In genomic region chr2:93051873-93052272, GRCm38 (mm10) we compare ENCODE assay signal across 18 mouse cellular contexts. TPM values are rescaled to one million over a fixed set of nuclear protein-coding genes. Genes with fewer than 3 reads are reported as not detected.
A peak's percentile ranks its signal among the peaks of the same experiment; 100 is the strongest.
DNase-seq lines count a peak whose midpoint lies in the region; ATAC-seq and TF ChIP-seq lines count a peak whose summit lies in the region.
"Had no signal": no experiment of that assay in that cellular context is flagged by ENCODE, and none has a peak within 500 bp of the region (broad histone marks: within the 10 kb centered on the region; RNA-seq: fewer than 3 reads in every experiment).

No protein-coding gene starts in this region.

- no peak for DNase-seq in forebrain, postnatal 0 days
- no peak for DNase-seq in kidney, postnatal 0 days (ENCODE audit: low spot score)
- DNase-seq in kidney, postnatal 36 days: no peak
- DNase-seq in lung, postnatal 36 days: peak; percentile 47
- DNase-seq in lung, postnatal 25 days (ENCODE audit: low spot score): no peak
- no peak for DNase-seq in cerebellum, adult 9-10 months
- DNase-seq: cerebellum, postnatal 10 days; kidney, postnatal 14 days; thymus, postnatal 36 days had no signal

- WGBS in forebrain, postnatal 0 days: 24% methylated on average over 1 of the region's 1 CpGs
- WGBS in forebrain, embryonic 15.5 days: 20% methylated on average over 1 of the region's 1 CpGs
- 19% methylated on average over 1 of the region's 1 CpGs for WGBS in kidney, postnatal 0 days

- no peak overlapping the region for H3K27ac ChIP-seq in forebrain, postnatal 0 days (ENCODE audit: low read depth, low read length)
- H3K27ac ChIP-seq in forebrain, embryonic 15.5 days (replicated peaks): no peak overlapping the region
- H3K27ac ChIP-seq in kidney, postnatal 0 days: no peak overlapping the region
- H3K27ac ChIP-seq: forebrain, embryonic 12.5 days; heart, embryonic 15.5 days; lung, embryonic 15.5 days; midbrain, embryonic 10.5 days; neural tube, embryonic 15.5 days had no signal

- no peaks in the 10 kb centered on the region for H3K27me3 ChIP-seq in forebrain, postnatal 0 days (ENCODE audit: insufficient read depth, low read length)
- no peaks in the 10 kb centered on the region for H3K27me3 ChIP-seq in forebrain, embryonic 15.5 days
- H3K27me3 ChIP-seq in kidney, postnatal 0 days (ENCODE audit: insufficient read depth, low read length): no peaks in the 10 kb centered on the region
- H3K27me3 ChIP-seq: heart, embryonic 15.5 days; lung, embryonic 15.5 days; neural tube, embryonic 15.5 days had no signal

- no peak overlapping the region for H3K9ac ChIP-seq in forebrain, postnatal 0 days
- H3K9ac ChIP-seq in forebrain, embryonic 15.5 days (replicated peaks): no peak overlapping the region
- H3K9ac ChIP-seq in kidney, postnatal 0 days (ENCODE audit: low read depth, low read length): no peak overlapping the region
- H3K9ac ChIP-seq: forebrain, embryonic 12.5 days; heart, embryonic 15.5 days; lung, embryonic 15.5 days; neural tube, embryonic 15.5 days had no signal

- H3K4me2 ChIP-seq in forebrain, postnatal 0 days (ENCODE audit: low read depth): no peak overlapping the region
- H3K4me2 ChIP-seq in forebrain, embryonic 15.5 days (replicated peaks): no peak overlapping the region
- H3K4me2 ChIP-seq in kidney, postnatal 0 days (ENCODE audit: low read length): no peak overlapping the region
- H3K4me2 ChIP-seq: forebrain, embryonic 12.5 days; heart, embryonic 15.5 days; lung, embryonic 15.5 days; neural tube, embryonic 15.5 days had no signal

- peak; percentile 28; the same call in 1 of the 2 replicates for TF ChIP-seq CTCF in forebrain, postnatal 0 days (IDR thresholded peaks at IDR 0.05; ENCODE audit: low read depth)
- TF ChIP-seq CTCF in kidney, postnatal 0 days (IDR thresholded peaks at IDR 0.05; ENCODE audit: low read depth): peak; percentile 58

- H3K36me3 ChIP-seq in forebrain, postnatal 0 days (ENCODE audit: insufficient read depth): no peaks in the 10 kb centered on the region
- no peaks in the 10 kb centered on the region for H3K36me3 ChIP-seq in forebrain, embryonic 15.5 days
- no peaks in the 10 kb centered on the region for H3K36me3 ChIP-seq in kidney, postnatal 0 days (ENCODE audit: insufficient read depth, low read length)
- H3K36me3 ChIP-seq: forebrain, embryonic 12.5 days; heart, embryonic 15.5 days; lung, embryonic 15.5 days; midbrain, embryonic 10.5 days; neural tube, embryonic 15.5 days had no signal

- no peak for ATAC-seq in forebrain, postnatal 0 days
- no peak for ATAC-seq in forebrain, embryonic 15.5 days (replicated peaks)
- ATAC-seq in kidney, postnatal 0 days (replicated peaks; ENCODE audit: low FRiP score, low read depth): no peak
- ATAC-seq: activated CD4-positive, CD25-positive, alpha-beta regulatory T cell, adult 4 months; Patski had no signal

- no peak overlapping the region for H3K4me3 ChIP-seq in forebrain, postnatal 0 days (ENCODE audit: low read depth, low read length)
- no peak overlapping the region for H3K4me3 ChIP-seq in forebrain, embryonic 15.5 days
- no peak overlapping the region for H3K4me3 ChIP-seq in kidney, postnatal 0 days (replicated peaks; ENCODE audit: low read depth, low read length)
- H3K4me3 ChIP-seq: forebrain, embryonic 12.5 days; heart, embryonic 15.5 days; lung, embryonic 15.5 days; midbrain, embryonic 10.5 days; myocyte; neural tube, embryonic 15.5 days had no signal

- no peaks in the 10 kb centered on the region for H3K4me1 ChIP-seq in forebrain, postnatal 0 days (ENCODE audit: insufficient read depth)
- 0 out of 2 replicates have a peak, but pooled peaks cover under 1% of the 10 kb centered on the region for H3K4me1 ChIP-seq in forebrain, embryonic 15.5 days
- H3K4me1 ChIP-seq in kidney, postnatal 0 days (replicated peaks; ENCODE audit: insufficient read depth, low read length): peaks cover under 1% of the 10 kb centered on the region; the same call in 1 of the 2 replicates

- no peaks in the 10 kb centered on the region for H3K9me3 ChIP-seq in forebrain, postnatal 0 days (ENCODE audit: low read length)
- no peaks in the 10 kb centered on the region for H3K9me3 ChIP-seq in forebrain, embryonic 15.5 days
- H3K9me3 ChIP-seq in kidney, postnatal 0 days (replicated peaks; ENCODE audit: low read length): no peaks in the 10 kb centered on the region
- H3K9me3 ChIP-seq: heart, embryonic 15.5 days; lung, embryonic 15.5 days; midbrain, embryonic 10.5 days; neural tube, embryonic 15.5 days had no signal

RNA-seq across cellular contexts. Expression of gene Prdm11, which starts 5.9 kb away (rescaled TPM):
- 7.8 and 7.9 TPM in 2 replicates for total RNA-seq in forebrain, postnatal 0 days (2014; rRNA removed)
- polyA plus RNA-seq in forebrain, postnatal 0 days (2015; fragmentation: Nextera tagmentation; extraction: Ambion mirVana): 1.5 and 1.9 TPM in 2 replicates
- 2.6 TPM in 2 replicates for polyA plus RNA-seq in forebrain, embryonic 15.5 days (2015; fragmentation: Nextera tagmentation; extraction: Ambion mirVana)
- polyA plus RNA-seq in kidney, postnatal 0 days (2015; fragmentation: Nextera tagmentation; extraction: Ambion mirVana): 3.7 and 4.9 TPM in 2 replicates
